Mouse (Mus musculus) small intestine, adult 2 months (tissue): ENCODE data around the gene Ccr8.

Source experiments
- CTCF ChIP-seq: fragments of 200-500 bp; IDR thresholded peaks from 2 replicates; pipeline ENCODE4 v1.5.1; 2012; ENCODE audit warnings: low read depth, mild to moderate bottlenecking, control low read depth, inconsistent platforms, low read length, moderate library complexity, mixed read lengths; ENCODE audit not compliant: insufficient replicate concordance, insufficient read length; ENCODE audit errors: extremely low read depth
- POLR2A ChIP-seq: fragments of 200-500 bp; IDR thresholded peaks from 2 replicates; pipeline ENCODE4 v1.6.1; 2012; ENCODE audit warnings: low read depth, mild to moderate bottlenecking, control low read depth, inconsistent platforms, low read length, moderate library complexity

GRCm38 (mm10) chr9:120049407-120049806 lies 42.5 kb upstream of the Ccr8 start:
- no peak for TF ChIP-seq CTCF
- no peak for TF ChIP-seq POLR2A
